Mouse (Mus musculus) megakaryocyte, embryonic 14.5 days (primary cell): ENCODE results near the gene Aspscr1. TPM values are rescaled to one million over a fixed set of nuclear protein-coding genes. Genes with fewer than 3 reads are reported as not detected.

Experiments
- H3K27me3 ChIP-seq: replicated peaks from 2 replicates; pipeline ENCODE3; 2012; ENCODE audit warnings: inconsistent platforms
- H3K36me3 ChIP-seq: replicated peaks from 2 replicates; pipeline ENCODE3; 2012; ENCODE audit warnings: low read length, inconsistent platforms, mixed read lengths
- H3K4me1 ChIP-seq: 2 replicates; pipeline ENCODE4 v1.6.1; 2012; ENCODE audit warnings: inconsistent platforms
- H3K4me3 ChIP-seq: replicated peaks from 2 replicates; pipeline ENCODE3; 2012; ENCODE audit warnings: moderate library complexity, mild to moderate bottlenecking, inconsistent platforms
- H3K9me3 ChIP-seq: 2 replicates; pipeline ENCODE4 v1.6.1; 2012; ENCODE audit warnings: inconsistent platforms
- FLI1 ChIP-seq: IDR thresholded peaks from 2 replicates; pipeline ENCODE4 v1.6.1; 2012; ENCODE audit warnings: low read length, inconsistent platforms, mixed read lengths
- GATA1 ChIP-seq: IDR thresholded peaks from 3 replicates; pipeline ENCODE4 v1.6.1; 2012; ENCODE audit warnings: mixed read lengths, low read length, inconsistent platforms, borderline replicate concordance
- polyA plus RNA-seq: library from polyadenylated mRNA; stranded (reverse); fragments of >175 nt; gene quantifications from 2 replicates; pipeline ENCODE4 v1.2.3, GENCODE M21; 2012; ENCODE audit warnings: low replicate concordance; ENCODE audit not compliant: insufficient read depth

The Aspscr1 gene
- polyA plus RNA-seq, 1 experiment = 458 TPM

GRCm38 (mm10) chr11:120730331-120730870, 57.6 kb downstream of the Aspscr1 start:
- no peak overlapping the region for H3K4me3 ChIP-seq
- peaks cover 51% of the 10 kb centered on the region for H3K27me3 ChIP-seq
- H3K36me3 ChIP-seq = peaks cover 9% of the 10 kb centered on the region
- H3K9me3 ChIP-seq = no peaks in the 10 kb centered on the region
- peaks cover 53% of the 10 kb centered on the region for H3K4me1 ChIP-seq
- TF ChIP-seq GATA1 (no peak), FLI1 (no peak)

DNA sequence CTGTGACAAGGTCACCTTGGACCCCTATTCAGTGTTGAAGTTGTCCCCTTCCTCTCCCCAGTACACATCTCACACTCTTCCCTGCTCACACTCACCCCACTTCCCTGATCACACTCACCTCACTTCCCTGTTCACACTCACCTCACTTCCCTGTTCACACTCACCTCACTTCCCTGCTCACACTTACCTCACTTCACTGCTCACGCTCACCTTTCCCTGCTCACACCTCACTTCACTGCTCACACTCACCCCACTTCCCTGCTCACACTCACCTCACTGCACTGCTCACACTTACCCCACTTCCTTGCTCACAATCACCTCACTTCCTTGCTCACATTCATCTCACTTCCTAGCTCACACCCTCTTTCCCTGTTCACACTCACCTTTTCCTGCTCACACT, 58.6 kb downstream of the Aspscr1 start:
- no peak for TF ChIP-seq GATA1
- no peak for TF ChIP-seq FLI1
- H3K4me3 ChIP-seq = peak overlapping the region; percentile 38
- no peaks in the 10 kb centered on the region for H3K9me3 ChIP-seq
- H3K36me3 ChIP-seq = no peaks in the 10 kb centered on the region
- H3K27me3 ChIP-seq = peaks cover 51% of the 10 kb centered on the region
- peaks cover 43% of the 10 kb centered on the region for H3K4me1 ChIP-seq

- Histone ChIP-seq H3K27me3 (peaks cover 55% of the 10 kb centered on the region), H3K4me1 (peaks cover 36% of the 10 kb centered on the region), H3K4me3 (peak within 1 kb of the TSS; percentile 38), H3K36me3 (no peaks in the 10 kb centered on the region), H3K9me3 (no peaks in the 10 kb centered on the region)
- TF ChIP-seq GATA1 (no peak), FLI1 (no peak)
These were observed 59.3 kb downstream of the Aspscr1 start, which contains the start of gene Cbr2 for GRCm38 (mm10) chr11:120731858-120732680. Cbr2 (minus strand) TSS chr11:120732114.

DNA sequence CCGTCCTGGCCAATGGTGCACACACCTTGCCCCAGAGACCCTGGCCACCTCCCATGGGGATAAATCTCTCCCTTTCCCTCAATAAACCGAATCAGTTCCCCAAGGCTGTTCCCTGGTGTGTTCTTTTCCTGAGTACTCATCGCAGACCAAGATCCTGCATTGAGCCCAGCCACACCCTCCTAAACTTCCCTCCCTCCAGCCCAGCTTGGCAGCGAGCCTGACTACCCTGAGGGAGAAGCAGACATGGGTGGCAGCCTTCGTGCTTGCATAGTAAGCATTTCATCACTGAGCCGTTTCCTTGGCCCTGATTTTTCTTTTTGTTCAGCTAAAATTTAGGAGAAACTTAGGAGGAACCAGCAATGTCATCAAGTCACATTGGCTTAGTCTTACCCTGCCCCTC, 60.7 kb downstream of the Aspscr1 start:
- Histone ChIP-seq H3K36me3 (no peaks in the 10 kb centered on the region), H3K27me3 (peaks cover 54% of the 10 kb centered on the region), H3K4me1 (peaks cover 28% of the 10 kb centered on the region), H3K4me3 (no peak overlapping the region), H3K9me3 (no peaks in the 10 kb centered on the region)
- TF ChIP-seq FLI1 (no peak), GATA1 (no peak)

DNA sequence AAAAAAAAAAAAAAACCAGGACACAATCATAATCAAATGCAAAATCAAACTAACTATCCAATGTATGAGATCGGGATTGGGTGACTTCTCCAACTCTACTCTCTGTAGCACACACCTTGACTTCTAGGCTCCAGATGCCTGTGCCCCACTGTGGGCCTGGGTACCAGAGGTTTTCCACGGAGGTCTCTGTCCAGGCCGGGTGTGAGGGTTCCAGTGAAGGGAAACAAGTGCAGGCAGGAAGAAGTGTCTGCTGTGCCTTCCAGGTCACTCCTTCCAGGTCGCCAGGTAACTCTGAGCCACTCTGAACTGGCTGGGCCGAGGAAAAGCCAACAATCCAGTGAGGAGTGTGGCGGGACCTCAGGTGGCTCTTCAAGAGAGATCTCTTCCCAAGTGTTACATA, 63.7 kb downstream of the Aspscr1 start:
- H3K9me3 ChIP-seq = no peaks in the 10 kb centered on the region
- H3K4me1 ChIP-seq = peaks cover 8% of the 10 kb centered on the region
- H3K27me3 ChIP-seq = peaks cover 50% of the 10 kb centered on the region
- TF ChIP-seq GATA1 (no peak), FLI1 (no peak)
- no peaks in the 10 kb centered on the region for H3K36me3 ChIP-seq
- no peak overlapping the region for H3K4me3 ChIP-seq

- Histone ChIP-seq H3K36me3 (no peaks in the 10 kb centered on the region), H3K4me3 (no peak overlapping the region), H3K27me3 (peaks cover 45% of the 10 kb centered on the region), H3K9me3 (no peaks in the 10 kb centered on the region), H3K4me1 (peaks cover 5% of the 10 kb centered on the region)
- TF ChIP-seq GATA1 (no peak), FLI1 (no peak)
These were observed 68.2 kb downstream of the Aspscr1 start for GRCm38 (mm10) chr11:120740981-120741380.

DNA sequence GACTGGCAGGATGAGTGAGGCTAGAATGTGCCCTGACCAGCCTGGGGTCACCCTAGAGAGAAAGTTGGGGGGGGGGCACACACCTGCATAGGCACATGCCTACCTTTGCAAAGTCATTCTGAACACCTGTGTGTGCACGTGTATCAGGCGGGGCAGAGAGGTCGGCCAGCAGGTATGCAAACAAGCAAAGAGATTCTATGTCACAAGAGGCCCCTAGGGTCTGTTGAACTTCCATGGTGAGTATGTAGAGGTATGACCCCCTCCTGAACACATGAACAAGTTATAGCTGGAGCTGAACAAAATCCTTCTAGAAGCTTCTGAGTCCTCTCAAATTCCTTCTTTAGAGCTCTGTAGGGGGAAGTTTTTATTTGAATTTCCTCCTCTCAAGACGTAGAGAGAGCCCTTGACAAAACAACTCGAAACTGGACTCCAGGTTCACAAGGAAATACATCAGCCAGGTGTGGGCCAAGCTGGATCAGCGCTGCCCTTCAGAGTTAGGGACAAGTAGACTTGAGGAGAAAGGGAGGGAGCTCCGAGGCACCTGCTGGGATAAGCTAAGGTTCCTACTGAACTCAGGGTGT, 71.4 kb downstream of the Aspscr1 start:
- Histone ChIP-seq H3K4me3 (no peak overlapping the region), H3K4me1 (peaks cover 5% of the 10 kb centered on the region), H3K36me3 (no peaks in the 10 kb centered on the region), H3K9me3 (no peaks in the 10 kb centered on the region), H3K27me3 (peaks cover 43% of the 10 kb centered on the region)
- no peak for TF ChIP-seq GATA1
- no peak for TF ChIP-seq FLI1

DNA sequence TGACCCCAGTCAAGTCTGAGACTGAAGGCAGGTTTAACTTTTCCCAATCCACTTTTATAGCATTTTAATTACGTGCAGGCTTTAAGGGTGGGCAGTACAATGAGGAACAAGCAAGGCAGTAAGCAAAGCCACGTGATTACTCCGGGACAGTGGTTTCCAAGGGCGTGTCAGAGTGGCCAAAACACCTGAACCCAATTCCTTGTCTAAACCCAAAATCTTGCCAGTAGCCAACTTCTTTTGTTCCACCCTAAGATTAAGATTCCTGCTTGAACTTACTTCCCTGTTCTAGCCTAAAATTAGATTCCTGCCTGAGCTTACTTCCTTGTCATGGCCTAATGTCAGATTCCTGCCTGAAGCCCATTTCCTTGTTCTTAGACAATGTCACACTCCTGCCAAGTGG, 75.2 kb downstream of the Aspscr1 start:
- no peaks in the 10 kb centered on the region for H3K36me3 ChIP-seq
- no peaks in the 10 kb centered on the region for H3K4me1 ChIP-seq
- no peak for TF ChIP-seq FLI1
- no peak for TF ChIP-seq GATA1
- no peak overlapping the region for H3K4me3 ChIP-seq
- H3K27me3 ChIP-seq = peaks cover 37% of the 10 kb centered on the region
- H3K9me3 ChIP-seq = no peaks in the 10 kb centered on the region

DNA sequence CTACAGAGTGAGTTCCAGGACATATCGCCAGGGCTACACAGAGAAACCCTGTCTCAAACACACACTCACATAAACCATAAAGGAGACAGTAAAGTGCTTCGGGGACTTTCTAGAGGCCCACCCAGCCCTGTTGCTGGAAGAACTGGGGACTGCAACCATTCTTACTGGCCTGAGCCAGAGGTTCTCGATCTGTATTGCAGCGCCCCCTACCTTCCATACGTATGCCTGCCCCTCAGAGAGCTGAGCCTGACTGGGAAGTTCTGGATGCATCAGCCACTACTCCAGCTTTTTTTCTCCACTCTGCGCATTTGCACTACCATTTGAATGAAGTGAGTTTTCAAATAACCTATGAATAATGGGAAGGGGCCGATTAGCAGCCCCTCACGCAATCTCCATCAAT, 76.7 kb downstream of the Aspscr1 start:
- H3K4me1 ChIP-seq = no peaks in the 10 kb centered on the region
- H3K4me3 ChIP-seq = no peak overlapping the region
- H3K27me3 ChIP-seq = peaks cover 30% of the 10 kb centered on the region
- TF ChIP-seq FLI1 = no peak
- no peaks in the 10 kb centered on the region for H3K9me3 ChIP-seq
- H3K36me3 ChIP-seq = no peaks in the 10 kb centered on the region

DNA sequence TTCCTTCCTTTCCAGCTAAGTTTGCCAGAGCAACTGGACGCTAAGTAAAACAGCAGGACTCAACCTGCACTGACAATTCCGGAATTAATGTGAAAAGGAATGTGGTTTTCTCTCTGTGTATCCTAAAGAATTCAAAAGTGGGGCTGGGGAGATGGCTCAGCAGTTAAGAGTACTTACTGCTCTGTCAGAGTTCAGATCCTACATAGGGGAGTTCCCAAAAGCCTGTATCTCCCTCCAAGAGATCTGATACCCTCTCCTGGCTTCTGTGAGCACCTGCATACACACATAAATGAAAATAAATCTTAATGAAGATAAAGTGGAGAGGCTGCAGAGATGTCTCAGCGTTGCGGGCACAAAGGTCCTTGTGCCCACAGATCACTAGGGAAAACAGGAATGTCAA, 78.8 kb downstream of the Aspscr1 start:
- H3K36me3 ChIP-seq = no peaks in the 10 kb centered on the region
- no peaks in the 10 kb centered on the region for H3K4me1 ChIP-seq
- peaks cover 5% of the 10 kb centered on the region for H3K9me3 ChIP-seq
- peaks cover 17% of the 10 kb centered on the region for H3K27me3 ChIP-seq
- no peak overlapping the region for H3K4me3 ChIP-seq
- no peak for TF ChIP-seq GATA1
- no peak for TF ChIP-seq FLI1

Other genes with a start within 250 kb of the Aspscr1 start
- gene Nploc4, start 235.3 kb upstream of the Aspscr1 start, polyA plus RNA-seq = 56.7 and 150 TPM in 2 replicates
- gene Tspan10, start 230.3 kb upstream of the Aspscr1 start, polyA plus RNA-seq = not detected in 2 replicates
- not detected in 2 replicates for gene Pde6g, start 219.5 kb upstream of the Aspscr1 start, polyA plus RNA-seq
- gene Oxld1, start 214.9 kb upstream of the Aspscr1 start, polyA plus RNA-seq = 7.9 and 17.7 TPM in 2 replicates
- 11.0 TPM in 1 of 2 replicates, not detected in the other for gene Ccdc137, start 214.9 kb upstream of the Aspscr1 start, polyA plus RNA-seq
- gene Arl16, start 205.4 kb upstream of the Aspscr1 start, polyA plus RNA-seq = 12.1 and 61.1 TPM in 2 replicates
- gene Mrpl12, start 188.4 kb upstream of the Aspscr1 start, polyA plus RNA-seq = 217 and 285 TPM in 2 replicates
- 47.3 and 132 TPM in 2 replicates for gene Slc25a10, start 181.1 kb upstream of the Aspscr1 start, polyA plus RNA-seq
- gene Gcgr, start 142.3 kb upstream of the Aspscr1 start, polyA plus RNA-seq = not detected in 2 replicates
- gene Mcrip1, start 123.2 kb upstream of the Aspscr1 start, polyA plus RNA-seq = 227 and 338 TPM in 2 replicates
- gene Ppp1r27, start 121.8 kb upstream of the Aspscr1 start, polyA plus RNA-seq = 0.25 TPM in 1 of 2 replicates, not detected in the other
- 1,223 and 1,872 TPM in 2 replicates for gene P4hb, start 99.7 kb upstream of the Aspscr1 start, polyA plus RNA-seq
- 1,582 and 1,923 TPM in 2 replicates for gene Arhgdia, start 91.3 kb upstream of the Aspscr1 start, polyA plus RNA-seq
- 25.9 and 253 TPM in 2 replicates for gene Alyref, start 74.6 kb upstream of the Aspscr1 start, polyA plus RNA-seq
- gene Anapc11, start 74.6 kb upstream of the Aspscr1 start, polyA plus RNA-seq = 247 and 315 TPM in 2 replicates
- 2.7 and 7.7 TPM in 2 replicates for gene Npb, start 64.5 kb upstream of the Aspscr1 start, polyA plus RNA-seq
- gene Pcyt2, start 55.0 kb upstream of the Aspscr1 start, polyA plus RNA-seq = 143 and 168 TPM in 2 replicates
- 275 and 278 TPM in 2 replicates for gene Sirt7, start 47.7 kb upstream of the Aspscr1 start, polyA plus RNA-seq
- 59.5 and 102 TPM in 2 replicates for gene Mafg, start 39.4 kb upstream of the Aspscr1 start, polyA plus RNA-seq
- 3.6 and 7.7 TPM in 2 replicates for gene Pycr1, start 29.2 kb upstream of the Aspscr1 start, polyA plus RNA-seq
- gene Myadml2, start 24.8 kb upstream of the Aspscr1 start, polyA plus RNA-seq = 0.44 TPM in 1 of 2 replicates, not detected in the other
- 0.46 TPM in 1 of 2 replicates, not detected in the other for gene Notum, start 11.8 kb upstream of the Aspscr1 start, polyA plus RNA-seq
- gene Cenpx, start 40.8 kb downstream of the Aspscr1 start, polyA plus RNA-seq = 93.0 and 128 TPM in 2 replicates
- 10.0 and 23.5 TPM in 2 replicates for gene Lrrc45, start 41.0 kb downstream of the Aspscr1 start, polyA plus RNA-seq
- gene Rac3, start 48.5 kb downstream of the Aspscr1 start, polyA plus RNA-seq = 1.8 and 2.3 TPM in 2 replicates
- gene Dcxr, start 54.3 kb downstream of the Aspscr1 start, polyA plus RNA-seq = 100 and 241 TPM in 2 replicates
- 2.1 TPM in 1 of 2 replicates, not detected in the other for gene Cbr2, start 59.1 kb downstream of the Aspscr1 start, polyA plus RNA-seq
- gene Hmga1b, start 89.8 kb downstream of the Aspscr1 start, polyA plus RNA-seq = 601 and 1,141 TPM in 2 replicates
- gene Rfng, start 111.2 kb downstream of the Aspscr1 start, polyA plus RNA-seq = 26.0 and 43.8 TPM in 2 replicates
- 13.8 and 27.0 TPM in 2 replicates for gene Gps1, start 111.3 kb downstream of the Aspscr1 start, polyA plus RNA-seq
- gene Dus1l, start 123.4 kb downstream of the Aspscr1 start, polyA plus RNA-seq = 29.4 and 74.3 TPM in 2 replicates
- gene Fasn, start 151.6 kb downstream of the Aspscr1 start, polyA plus RNA-seq = 328 and 589 TPM in 2 replicates